Mouse (Mus musculus) megakaryocyte, embryonic 14.5 days (primary cell): ENCODE results near the gene Gm10037. TPM values are rescaled to one million over a fixed set of nuclear protein-coding genes. Genes with fewer than 3 reads are reported as not detected.
"Not testable (repeated sequence)": the region's sequence is repeated elsewhere in the genome, so short reads cannot be mapped to it uniquely, and the experiment has no call there.

ENCODE experiments used
- H3K27me3 ChIP-seq: replicated peaks from 2 replicates; pipeline ENCODE3; 2012; ENCODE audit warnings: inconsistent platforms
- H3K36me3 ChIP-seq: replicated peaks from 2 replicates; pipeline ENCODE3; 2012; ENCODE audit warnings: low read length, inconsistent platforms, mixed read lengths
- H3K4me1 ChIP-seq: 2 replicates; pipeline ENCODE4 v1.6.1; 2012; ENCODE audit warnings: inconsistent platforms
- H3K4me3 ChIP-seq: replicated peaks from 2 replicates; pipeline ENCODE3; 2012; ENCODE audit warnings: moderate library complexity, mild to moderate bottlenecking, inconsistent platforms
- H3K9me3 ChIP-seq: 2 replicates; pipeline ENCODE4 v1.6.1; 2012; ENCODE audit warnings: inconsistent platforms
- FLI1 ChIP-seq: IDR thresholded peaks from 2 replicates; pipeline ENCODE4 v1.6.1; 2012; ENCODE audit warnings: low read length, inconsistent platforms, mixed read lengths
- GATA1 ChIP-seq: IDR thresholded peaks from 3 replicates; pipeline ENCODE4 v1.6.1; 2012; ENCODE audit warnings: mixed read lengths, low read length, inconsistent platforms, borderline replicate concordance
- polyA plus RNA-seq: library from polyadenylated mRNA; stranded (reverse); fragments of >175 nt; gene quantifications from 2 replicates; pipeline ENCODE4 v1.2.3, GENCODE M21; 2012; ENCODE audit warnings: low replicate concordance; ENCODE audit not compliant: insufficient read depth

Gm10037 gene
- polyA plus RNA-seq, 1 experiment = not detected

- Histone ChIP-seq H3K9me3 (no peaks in the 10 kb centered on the region), H3K36me3 (no peaks in the 10 kb centered on the region), H3K4me1 (peaks cover 11% of the 10 kb centered on the region), H3K4me3 (peak overlapping the region; percentile 89), H3K27me3 (no peaks in the 10 kb centered on the region)
- TF ChIP-seq FLI1 (no peak), GATA1 (no peak)
Observed at GRCm38 (mm10) chr13:67844119-67844852, 13.4 kb downstream of the Gm10037 start.

- Histone ChIP-seq H3K27me3 (no peaks in the 10 kb centered on the region), H3K4me1 (peaks cover 11% of the 10 kb centered on the region), H3K4me3 (peak overlapping the region; percentile 89), H3K9me3 (no peaks in the 10 kb centered on the region), H3K36me3 (no peaks in the 10 kb centered on the region)
- TF ChIP-seq GATA1 = no peak
Observed at GRCm38 (mm10) chr13:67844853-67845194, 13.9 kb downstream of the Gm10037 start.

GRCm38 (mm10) chr13:67850361-67850760, 19.5 kb downstream of the Gm10037 start:
- no peaks in the 10 kb centered on the region for H3K4me1 ChIP-seq
- H3K4me3 ChIP-seq = no peak overlapping the region
- H3K27me3 ChIP-seq = no peaks in the 10 kb centered on the region
- no peaks in the 10 kb centered on the region for H3K36me3 ChIP-seq
- H3K9me3 ChIP-seq = peaks cover 5% of the 10 kb centered on the region; the same call in 1 of the 2 replicates
- TF ChIP-seq GATA1 (no peak), FLI1 (no peak)

- TF ChIP-seq FLI1 (no peak), GATA1 (no peak)
- no peaks in the 10 kb centered on the region for H3K27me3 ChIP-seq
- H3K4me3 ChIP-seq = no peak overlapping the region
- no peaks in the 10 kb centered on the region for H3K4me1 ChIP-seq
- H3K36me3 ChIP-seq = no peaks in the 10 kb centered on the region
- H3K9me3 ChIP-seq = peaks cover 9% of the 10 kb centered on the region; the same call in 1 of the 2 replicates
Observed at GRCm38 (mm10) chr13:67853130-67853529, 22.2 kb downstream of the Gm10037 start.

- H3K36me3 ChIP-seq = no peaks in the 10 kb centered on the region
- TF ChIP-seq FLI1 (no peak), GATA1 (no peak)
- no peak overlapping the region for H3K4me3 ChIP-seq
- no peaks in the 10 kb centered on the region for H3K4me1 ChIP-seq
- H3K9me3 ChIP-seq = peaks cover 9% of the 10 kb centered on the region; the same call in 1 of the 2 replicates
- no peaks in the 10 kb centered on the region for H3K27me3 ChIP-seq
Observed at GRCm38 (mm10) chr13:67853983-67854382, 23.1 kb downstream of the Gm10037 start.

- no peak for TF ChIP-seq GATA1
- TF ChIP-seq FLI1 = no peak
- H3K4me3 ChIP-seq = no peak overlapping the region
- peaks cover 20% of the 10 kb centered on the region for H3K9me3 ChIP-seq
- no peaks in the 10 kb centered on the region for H3K27me3 ChIP-seq
- H3K4me1 ChIP-seq = no peaks in the 10 kb centered on the region
- no peaks in the 10 kb centered on the region for H3K36me3 ChIP-seq
Observed at GRCm38 (mm10) chr13:67857317-67857716, 26.4 kb downstream of the Gm10037 start.

GRCm38 (mm10) chr13:67862508-67862907, 31.6 kb downstream of the Gm10037 start:
- peaks cover 18% of the 10 kb centered on the region for H3K9me3 ChIP-seq

GRCm38 (mm10) chr13:67863026-67863425, 32.1 kb downstream of the Gm10037 start, which contains the start of gene BC048507:
TSS of gene BC048507 (plus strand) at chr13:67863326.
- Histone ChIP-seq H3K36me3 (no peaks in the 10 kb centered on the region), H3K4me1 (no peaks in the 10 kb centered on the region), H3K27me3 (no peaks in the 10 kb centered on the region), H3K9me3 (peaks cover 18% of the 10 kb centered on the region), H3K4me3 (no peak within 1 kb of the TSS)
- no peak for TF ChIP-seq GATA1
- no peak for TF ChIP-seq FLI1

More at GRCm38 (mm10) chr13:67862508-67862907, 31.6 kb downstream of the Gm10037 start:
- Histone ChIP-seq H3K4me1 (no peaks in the 10 kb centered on the region), H3K4me3 (no peak overlapping the region), H3K27me3 (no peaks in the 10 kb centered on the region), H3K36me3 (no peaks in the 10 kb centered on the region)
- TF ChIP-seq GATA1 (no peak), FLI1 (no peak)

- H3K9me3 ChIP-seq = peaks cover 26% of the 10 kb centered on the region
- no peaks in the 10 kb centered on the region for H3K36me3 ChIP-seq
- TF ChIP-seq GATA1 (no peak), FLI1 (no peak)
- no peaks in the 10 kb centered on the region for H3K4me1 ChIP-seq
- no peaks in the 10 kb centered on the region for H3K27me3 ChIP-seq
- no peak overlapping the region for H3K4me3 ChIP-seq
Observed at GRCm38 (mm10) chr13:67864764-67865350, 34.0 kb downstream of the Gm10037 start.

- Histone ChIP-seq H3K27me3 (no peaks in the 10 kb centered on the region), H3K9me3 (peaks cover 36% of the 10 kb centered on the region), H3K36me3 (no peaks in the 10 kb centered on the region), H3K4me1 (no peaks in the 10 kb centered on the region), H3K4me3 (no peak overlapping the region)
- TF ChIP-seq GATA1 (no peak), FLI1 (no peak)
Observed at GRCm38 (mm10) chr13:67867899-67868298, 37.0 kb downstream of the Gm10037 start.

- H3K36me3 ChIP-seq, H3K4me1 ChIP-seq, H3K27me3 ChIP-seq, H3K4me3 ChIP-seq: not testable (repeated sequence)
- peaks cover 24% of the 10 kb centered on the region for H3K9me3 ChIP-seq
Observed at GRCm38 (mm10) chr13:67876049-67876698, 45.3 kb downstream of the Gm10037 start.
